Mouse (Mus musculus) gastrocnemius, adult 18-20 months (tissue): ENCODE measurements around the gene A3galt2. TPM values are rescaled to one million over a fixed set of nuclear protein-coding genes. Genes with fewer than 3 reads are reported as not detected.

Experiments
- DNase-seq: peaks from one replicate; pipeline ENCODE4 v3.0.0; 2021; ENCODE audit warnings: low spot score
- long read RNA-seq, 2 experiments: library from polyadenylated mRNA; stranded (forward); transcript quantifications; one replicate each; pipeline ENCODE4 v2.0.0; 2021
- total RNA-seq, 2 experiments: library from RNA; stranded (reverse); gene quantifications; 2 replicates each; pipeline ENCODE4 v1.2.3; 2021

The A3galt2 gene
- not detected for total RNA-seq
- long read RNA-seq, experiment 1, result 0 reads
- long read RNA-seq, experiment 2, result 0 reads

- no peak for DNase-seq
These were observed at the start of gene A3galt2 for GRCm38 (mm10) chr4:128755064-128755463. A3galt2 (plus strand) TSS chr4:128755364.

GRCm38 (mm10) chr4:128706626-128707025 lies 48.5 kb upstream of the A3galt2 start:
- DNase-seq, result no peak

GRCm38 (mm10) chr4:128707384-128707783 lies 47.8 kb upstream of the A3galt2 start:
- DNase-seq, result no peak

GRCm38 (mm10) chr4:128709061-128709780 lies 45.9 kb upstream of the A3galt2 start:
- no peak for DNase-seq

GRCm38 (mm10) chr4:128709781-128710166 lies 45.4 kb upstream of the A3galt2 start:
- no peak for DNase-seq

GRCm38 (mm10) chr4:128710286-128710685 lies 44.9 kb upstream of the A3galt2 start:
- DNase-seq, result no peak

- DNase-seq, result no peak
These were observed 44.4 kb upstream of the A3galt2 start for GRCm38 (mm10) chr4:128710800-128711199.

- DNase-seq, result peak; percentile 94
These were observed 43.6 kb upstream of the A3galt2 start for GRCm38 (mm10) chr4:128711455-128712135.

GRCm38 (mm10) chr4:128712136-128712655 lies 43.0 kb upstream of the A3galt2 start:
- no peak for DNase-seq

GRCm38 (mm10) chr4:128712941-128713340 lies 42.2 kb upstream of the A3galt2 start:
- DNase-seq, result no peak

GRCm38 (mm10) chr4:128715241-128716204 lies 39.6 kb upstream of the A3galt2 start:
- DNase-seq, result no peak

GRCm38 (mm10) chr4:128716279-128716678 lies 38.9 kb upstream of the A3galt2 start:
- DNase-seq, result no peak

- no peak for DNase-seq
These were observed 38.4 kb upstream of the A3galt2 start for GRCm38 (mm10) chr4:128716731-128717130.

GRCm38 (mm10) chr4:128720110-128720509 lies 35.1 kb upstream of the A3galt2 start:
- DNase-seq, result no peak

GRCm38 (mm10) chr4:128721061-128721648 lies 34.0 kb upstream of the A3galt2 start:
- DNase-seq, result no peak

- DNase-seq, result no peak
These were observed 33.4 kb upstream of the A3galt2 start for GRCm38 (mm10) chr4:128721761-128722160.

GRCm38 (mm10) chr4:128722932-128723331 lies 32.2 kb upstream of the A3galt2 start:
- no peak for DNase-seq

- no peak for DNase-seq
These were observed 31.7 kb upstream of the A3galt2 start for GRCm38 (mm10) chr4:128723431-128723830.

- no peak for DNase-seq
These were observed 31.1 kb upstream of the A3galt2 start for GRCm38 (mm10) chr4:128724059-128724458.

- peak; percentile 76 for DNase-seq
These were observed 28.0 kb upstream of the A3galt2 start for GRCm38 (mm10) chr4:128727019-128727720.
